Mouse (Mus musculus) lung, postnatal 14 days (tissue): Measurements from ENCODE around the gene Mical3.
"Not testable (repeated sequence)": the region's sequence is repeated elsewhere in the genome, so short reads cannot be mapped to it uniquely, and the experiment has no call there.

ENCODE experiments used
- DNase-seq: peaks from one replicate; pipeline ENCODE4 v3.0.0; 2021

Mical3 gene

GRCm38 (mm10) chr6:120926880-120927279 is 203.9 kb downstream of the Mical3 start:
- no peak for DNase-seq

- not testable (repeated sequence) for DNase-seq
Observed at GRCm38 (mm10) chr6:120924791-120925321, 205.9 kb downstream of the Mical3 start.

GRCm38 (mm10) chr6:120917975-120918374 is 212.8 kb downstream of the Mical3 start:
- DNase-seq = no peak

GRCm38 (mm10) chr6:120916972-120917881 is 213.6 kb downstream of the Mical3 start:
- not testable (repeated sequence) for DNase-seq

GRCm38 (mm10) chr6:120916074-120916971 is 214.5 kb downstream of the Mical3 start, which contains the start of gene Bid:
Gene Bid, minus strand, starts transcription at chr6:120916853.
- peak; percentile 93 for DNase-seq

- DNase-seq = no peak
Observed at GRCm38 (mm10) chr6:120915649-120915975, 215.2 kb downstream of the Mical3 start.

- DNase-seq = peak; percentile 28
Observed at GRCm38 (mm10) chr6:120914911-120915648, 215.7 kb downstream of the Mical3 start.

GRCm38 (mm10) chr6:120914533-120914910 is 216.3 kb downstream of the Mical3 start:
- no peak for DNase-seq

GRCm38 (mm10) chr6:120913783-120914182 is 217.0 kb downstream of the Mical3 start:
- no peak for DNase-seq

GRCm38 (mm10) chr6:120912931-120913330 is 217.9 kb downstream of the Mical3 start:
- no peak for DNase-seq

GRCm38 (mm10) chr6:120911213-120912007 is 219.4 kb downstream of the Mical3 start:
- peak; percentile 54 for DNase-seq

GRCm38 (mm10) chr6:120909501-120909900 is 221.3 kb downstream of the Mical3 start:
- no peak for DNase-seq

GRCm38 (mm10) chr6:120907876-120908597 is 222.8 kb downstream of the Mical3 start:
- not testable (repeated sequence) for DNase-seq

- no peak for DNase-seq
Observed at GRCm38 (mm10) chr6:120906521-120906920, 224.3 kb downstream of the Mical3 start.

GRCm38 (mm10) chr6:120905111-120905510 is 225.7 kb downstream of the Mical3 start:
- DNase-seq = no peak

- DNase-seq = no peak
Observed at GRCm38 (mm10) chr6:120903961-120904360, 226.8 kb downstream of the Mical3 start.

- DNase-seq = peak; percentile 32
Observed at GRCm38 (mm10) chr6:120903450-120903912, 227.3 kb downstream of the Mical3 start.

GRCm38 (mm10) chr6:120901776-120902645 is 228.8 kb downstream of the Mical3 start:
- DNase-seq = no peak

GRCm38 (mm10) chr6:120898188-120898833 is 232.5 kb downstream of the Mical3 start:
- DNase-seq = peak; percentile 53
